Mouse (Mus musculus): ENCODE measurements around the gene Hmcn1. TPM values are rescaled to one million over a fixed set of nuclear protein-coding genes. Genes with fewer than 3 reads are reported as not detected.

The Hmcn1 gene
- polyA plus RNA-seq (2017; shearing (Covaris generic)): 1 to 10 TPM in 1 of 2 experiments, under 1 TPM in 1; 0.61 to 1.5 TPM

GRCm38 (mm10) chr1:150993162-150994064 is at the start of gene Hmcn1:
Gene Hmcn1, minus strand, starts transcription at chr1:150993435.

Other genes with a start within 250 kb of the Hmcn1 start
- gene Gm47985, start 189.1 kb upstream of the Hmcn1 start, polyA plus RNA-seq (2017; shearing (Covaris generic)): under 1 TPM in 1 of 2 experiments, not detected in 1; 0.11 TPM
- gene Gm8947, start 198.9 kb upstream of the Hmcn1 start, polyA plus RNA-seq (2017; shearing (Covaris generic)): not detected
- not detected for gene Gm47995, start 205.0 kb upstream of the Hmcn1 start, polyA plus RNA-seq (2017; shearing (Covaris generic))
- under 1 TPM in 1 of 2 experiments, not detected in 1; 0.30 TPM for gene 3110040M04Rik, start 210.7 kb upstream of the Hmcn1 start, polyA plus RNA-seq (2017; shearing (Covaris generic))
- not detected for gene Gm47996, start 216.7 kb upstream of the Hmcn1 start, polyA plus RNA-seq (2017; shearing (Covaris generic))

All from inflammation-experienced regulatory T-cells (primary cell).